Mouse (Mus musculus): ENCODE measurements around the gene Znrd1as.

DNA sequence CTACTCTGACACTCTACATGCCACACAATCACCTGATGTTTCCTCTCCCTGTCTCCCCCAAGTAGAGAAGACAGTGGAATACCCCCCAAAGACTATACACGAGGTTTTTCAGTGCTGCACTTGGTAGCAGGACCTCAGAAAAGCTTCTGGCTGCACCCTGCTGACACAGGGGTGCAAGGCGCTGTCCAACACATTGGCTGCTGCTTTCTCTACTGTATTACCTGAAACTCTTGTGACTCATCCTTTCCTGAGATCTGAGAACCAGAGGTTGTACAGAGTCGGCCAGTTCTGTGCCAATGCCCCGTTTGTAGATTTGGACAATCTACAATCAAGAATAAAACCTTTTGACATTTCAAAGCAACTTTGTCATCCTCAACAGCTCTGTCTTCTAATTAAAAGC, 48.6 kb upstream of the Znrd1as start:
- TF ChIP-seq CTCF (IDR thresholded peaks at IDR 0.05; ENCODE audit: low read depth) (no peak), EP300 (IDR thresholded peaks at IDR 0.05; ENCODE audit: low read depth) (no peak)
